Mouse (Mus musculus): ENCODE results near the gene Fcgrt. TPM values are rescaled to one million over a fixed set of nuclear protein-coding genes. Genes with fewer than 3 reads are reported as not detected.

Fcgrt gene
- polyA plus RNA-seq, 1 experiment from 2014 or later: 149 TPM

DNA sequence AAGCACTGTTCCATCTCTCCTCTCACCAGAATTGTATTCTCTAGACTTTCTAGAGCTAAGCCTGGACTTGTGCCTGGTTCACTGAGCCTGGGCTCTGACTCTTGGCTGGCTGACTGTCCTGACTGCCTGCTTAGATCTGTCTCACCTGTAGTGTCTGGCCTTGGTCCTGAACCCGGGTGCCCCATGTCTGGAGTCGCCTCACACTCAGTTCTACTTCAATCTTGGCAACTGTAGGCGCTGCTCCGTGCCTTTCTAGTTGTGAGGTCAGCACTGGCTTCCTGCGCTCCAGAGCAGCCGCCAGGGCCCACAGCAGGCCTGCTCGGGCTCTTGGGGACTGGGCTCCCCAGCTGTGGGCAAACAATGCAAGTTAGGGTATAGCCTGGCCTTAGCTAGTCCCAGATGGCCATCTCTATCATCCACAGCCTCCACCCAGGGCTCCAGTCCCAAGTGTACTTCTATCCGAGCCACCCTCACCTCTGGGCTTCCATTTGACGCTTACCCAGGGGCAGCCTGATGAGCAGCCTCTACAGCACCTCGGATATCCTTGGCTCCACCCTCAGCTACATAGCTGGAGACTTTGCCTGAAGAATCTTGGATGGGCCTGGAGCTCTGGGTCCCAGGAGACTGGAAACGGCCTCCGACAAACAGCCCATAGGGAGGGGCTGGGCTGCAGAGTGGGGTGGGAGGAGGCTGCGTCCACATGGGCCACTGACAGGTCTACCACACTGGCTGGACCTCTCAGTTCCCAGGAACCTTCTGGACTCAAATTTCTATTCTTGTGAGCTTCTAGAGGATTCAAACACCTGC, 40.9 kb upstream of the Fcgrt start:
- H3K4me2 ChIP-seq (ENCODE audit: low read depth, low read length): no peak overlapping the region
- H3K4me1 ChIP-seq (ENCODE audit: control insufficient read depth, insufficient read depth, low read length): peaks cover 3% of the 10 kb centered on the region; the same call in 1 of the 2 replicates
- H3K27me3 ChIP-seq (ENCODE audit: control insufficient read depth, insufficient read depth, low read length): no peaks in the 10 kb centered on the region
- H3K36me3 ChIP-seq (ENCODE audit: control insufficient read depth, insufficient read depth, low read length): no peaks in the 10 kb centered on the region; the same call in none of the 2 replicates
- 81% methylated on average over 13 of the region's 13 CpGs for WGBS
- no peak overlapping the region for H3K4me3 ChIP-seq (replicated peaks; ENCODE audit: low read length)
- ATAC-seq (ENCODE audit: insufficient read depth, low FRiP score): no peak
- no peaks in the 10 kb centered on the region for H3K9me3 ChIP-seq (replicated peaks; ENCODE audit: control insufficient read depth, low read length)
- no peak overlapping the region for H3K27ac ChIP-seq (ENCODE audit: low read length)
- 0 out of 2 replicates have a peak overlapping the region, but pooled peaks have one; percentile 32 for H3K9ac ChIP-seq (ENCODE audit: low read length)

DNA sequence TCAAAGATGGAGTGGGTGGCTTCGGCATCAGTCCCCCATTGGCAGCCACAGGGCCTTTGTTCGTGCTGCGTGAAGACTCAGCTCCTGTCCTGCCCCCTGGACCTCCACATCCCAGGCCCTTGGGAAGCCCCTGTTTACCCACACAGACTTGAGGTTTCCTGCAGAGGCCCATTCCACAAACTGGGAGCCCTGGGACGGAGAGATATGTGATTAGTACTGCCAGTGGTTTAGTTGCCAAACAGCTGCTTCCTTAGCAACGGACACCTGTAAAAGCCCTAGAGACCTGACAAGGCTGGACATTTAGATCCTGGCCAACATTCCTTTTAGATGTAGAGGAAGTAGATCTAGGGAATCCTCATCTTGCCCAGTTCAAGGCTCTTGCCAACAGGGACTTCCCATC, 38.3 kb upstream of the Fcgrt start:
- ATAC-seq (ENCODE audit: insufficient read depth, low FRiP score): no peak

GRCm38 (mm10) chr7:45141319-45141718, 37.7 kb upstream of the Fcgrt start:
- Histone ChIP-seq H3K9ac (ENCODE audit: low read length) (no peak overlapping the region), H3K4me2 (ENCODE audit: low read depth, low read length) (no peak overlapping the region), H3K4me1 (ENCODE audit: control insufficient read depth, insufficient read depth, low read length) (0 out of 2 replicates have a peak, but pooled peaks cover 4% of the 10 kb centered on the region), H3K27me3 (ENCODE audit: control insufficient read depth, insufficient read depth, low read length) (no peaks in the 10 kb centered on the region), H3K27ac (ENCODE audit: low read length) (no peak overlapping the region), H3K36me3 (ENCODE audit: control insufficient read depth, insufficient read depth, low read length) (no peaks in the 10 kb centered on the region; the same call in none of the 2 replicates), H3K9me3 (replicated peaks; ENCODE audit: control insufficient read depth, low read length) (no peaks in the 10 kb centered on the region), H3K4me3 (replicated peaks; ENCODE audit: low read length) (no peak overlapping the region)
- WGBS: 86% methylated on average over 3 of the region's 3 CpGs
- no peak for ATAC-seq (ENCODE audit: insufficient read depth, low FRiP score)

More for the DNA sequence above, 38.3 kb upstream of the Fcgrt start:
- Histone ChIP-seq H3K4me1 (ENCODE audit: control insufficient read depth, insufficient read depth, low read length) (0 out of 2 replicates have a peak, but pooled peaks cover 4% of the 10 kb centered on the region), H3K27ac (ENCODE audit: low read length) (no peak overlapping the region), H3K4me2 (ENCODE audit: low read depth, low read length) (no peak overlapping the region), H3K9me3 (replicated peaks; ENCODE audit: control insufficient read depth, low read length) (no peaks in the 10 kb centered on the region), H3K27me3 (ENCODE audit: control insufficient read depth, insufficient read depth, low read length) (no peaks in the 10 kb centered on the region), H3K36me3 (ENCODE audit: control insufficient read depth, insufficient read depth, low read length) (no peaks in the 10 kb centered on the region; the same call in none of the 2 replicates), H3K4me3 (replicated peaks; ENCODE audit: low read length) (no peak overlapping the region), H3K9ac (ENCODE audit: low read length) (no peak overlapping the region)
- 83% methylated on average over 5 of the region's 5 CpGs for WGBS

DNA sequence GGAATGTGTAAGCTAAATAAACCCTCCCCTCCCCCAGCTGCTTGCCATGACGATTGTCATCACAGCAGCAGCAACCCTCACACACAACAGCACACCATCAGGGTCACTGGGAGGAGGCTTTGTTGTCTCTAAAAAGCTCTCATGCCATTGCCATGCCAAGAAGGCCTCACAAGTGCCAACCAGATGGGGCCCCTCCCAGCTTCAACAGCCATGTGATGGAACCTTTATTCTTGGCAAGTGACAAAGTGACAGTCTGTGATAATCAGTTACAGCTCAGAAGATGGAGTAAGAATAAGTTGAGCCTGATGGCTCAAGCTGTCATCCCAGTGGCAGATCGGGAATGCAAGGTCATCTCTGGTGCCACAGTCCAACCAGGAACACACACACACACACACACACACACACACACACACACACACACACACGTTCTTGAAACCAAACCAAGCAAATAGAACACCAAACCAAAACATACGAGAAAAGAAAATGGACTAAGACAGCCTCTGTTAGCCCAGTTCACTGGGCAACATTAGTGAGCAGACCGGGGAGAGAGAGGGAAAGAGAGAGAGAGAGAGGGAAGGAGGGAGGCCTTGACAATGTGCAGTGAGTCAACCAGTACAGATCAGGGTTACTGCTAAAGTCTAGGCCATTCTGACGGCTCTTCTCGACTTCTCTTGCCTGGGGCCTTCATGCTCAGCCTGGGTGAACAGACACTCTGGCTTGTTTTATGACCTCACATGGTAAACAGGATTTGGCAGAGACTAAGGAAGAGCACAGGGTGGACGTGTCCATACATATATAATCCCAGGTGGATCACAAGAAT, 36.5 kb upstream of the Fcgrt start:
- peaks cover 9% of the 10 kb centered on the region; the same call in 1 of the 2 replicates for H3K4me1 ChIP-seq (ENCODE audit: control insufficient read depth, insufficient read depth, low read length)
- H3K4me2 ChIP-seq (ENCODE audit: low read depth, low read length): no peak overlapping the region
- H3K9ac ChIP-seq (ENCODE audit: low read length): no peak overlapping the region
- ATAC-seq (ENCODE audit: insufficient read depth, low FRiP score): no peak
- no peaks in the 10 kb centered on the region for H3K9me3 ChIP-seq (replicated peaks; ENCODE audit: control insufficient read depth, low read length)
- no peaks in the 10 kb centered on the region for H3K27me3 ChIP-seq (ENCODE audit: control insufficient read depth, insufficient read depth, low read length)
- 72% methylated on average over 8 of the region's 8 CpGs for WGBS
- H3K4me3 ChIP-seq (replicated peaks; ENCODE audit: low read length): no peak overlapping the region
- H3K27ac ChIP-seq (ENCODE audit: low read length): no peak overlapping the region
- no peaks in the 10 kb centered on the region; the same call in 1 of the 2 replicates for H3K36me3 ChIP-seq (ENCODE audit: control insufficient read depth, insufficient read depth, low read length)

GRCm38 (mm10) chr7:45138403-45138802, 34.8 kb upstream of the Fcgrt start:
- H3K36me3 ChIP-seq (ENCODE audit: control insufficient read depth, insufficient read depth, low read length): no peaks in the 10 kb centered on the region; the same call in 1 of the 2 replicates
- no peaks in the 10 kb centered on the region for H3K27me3 ChIP-seq (ENCODE audit: control insufficient read depth, insufficient read depth, low read length)
- 90% methylated on average over 1 of the region's 1 CpGs for WGBS
- H3K9ac ChIP-seq (ENCODE audit: low read length): no peak overlapping the region
- no peak overlapping the region for H3K4me2 ChIP-seq (ENCODE audit: low read depth, low read length)
- peaks cover 9% of the 10 kb centered on the region for H3K4me1 ChIP-seq (ENCODE audit: control insufficient read depth, insufficient read depth, low read length)
- no peak overlapping the region for H3K4me3 ChIP-seq (replicated peaks; ENCODE audit: low read length)
- no peak overlapping the region for H3K27ac ChIP-seq (ENCODE audit: low read length)
- no peak for ATAC-seq (ENCODE audit: insufficient read depth, low FRiP score)
- peaks cover 1% of the 10 kb centered on the region; the same call in 1 of the 2 replicates for H3K9me3 ChIP-seq (replicated peaks; ENCODE audit: control insufficient read depth, low read length)

- H3K27ac ChIP-seq (ENCODE audit: low read length): no peak overlapping the region
- WGBS: 63% methylated on average over 12 of the region's 12 CpGs
- no peak overlapping the region for H3K4me2 ChIP-seq (ENCODE audit: low read depth, low read length)
- peaks cover 4% of the 10 kb centered on the region; the same call in 1 of the 2 replicates for H3K9me3 ChIP-seq (replicated peaks; ENCODE audit: control insufficient read depth, low read length)
- H3K27me3 ChIP-seq (ENCODE audit: control insufficient read depth, insufficient read depth, low read length): no peaks in the 10 kb centered on the region
- no peak overlapping the region for H3K9ac ChIP-seq (ENCODE audit: low read length)
- H3K4me1 ChIP-seq (ENCODE audit: control insufficient read depth, insufficient read depth, low read length): peaks cover 9% of the 10 kb centered on the region
- no peak overlapping the region for H3K4me3 ChIP-seq (replicated peaks; ENCODE audit: low read length)
- no peak for ATAC-seq (ENCODE audit: insufficient read depth, low FRiP score)
- H3K36me3 ChIP-seq (ENCODE audit: control insufficient read depth, insufficient read depth, low read length): no peaks in the 10 kb centered on the region; the same call in 1 of the 2 replicates
Observed at GRCm38 (mm10) chr7:45137171-45138006, 33.7 kb upstream of the Fcgrt start.

- 3% methylated on average over 29 of the region's 29 CpGs for WGBS
- peak within 1 kb of the TSS; percentile 75 for H3K4me3 ChIP-seq (replicated peaks; ENCODE audit: low read length)
- peaks cover 9% of the 10 kb centered on the region for H3K4me1 ChIP-seq (ENCODE audit: control insufficient read depth, insufficient read depth, low read length)
- no peak within 1 kb of the TSS for H3K27ac ChIP-seq (ENCODE audit: low read length)
- peak within 1 kb of the TSS; percentile 81 for H3K4me2 ChIP-seq (ENCODE audit: low read depth, low read length)
- H3K9me3 ChIP-seq (replicated peaks; ENCODE audit: control insufficient read depth, low read length): peaks cover 4% of the 10 kb centered on the region; the same call in 1 of the 2 replicates
- H3K9ac ChIP-seq (ENCODE audit: low read length): peak within 1 kb of the TSS; percentile 84
- H3K27me3 ChIP-seq (ENCODE audit: control insufficient read depth, insufficient read depth, low read length): no peaks in the 10 kb centered on the region
- ATAC-seq (ENCODE audit: insufficient read depth, low FRiP score): peak; percentile 84
- H3K36me3 ChIP-seq (ENCODE audit: control insufficient read depth, insufficient read depth, low read length): no peaks in the 10 kb centered on the region; the same call in 1 of the 2 replicates
Observed at GRCm38 (mm10) chr7:45135993-45136567, 32.4 kb upstream of the Fcgrt start, which contains the start of the genes Gm45713 and Flt3l. Gm45713 (minus strand) TSS chr7:45136231. Flt3l (minus strand) TSS chr7:45136432.

DNA sequence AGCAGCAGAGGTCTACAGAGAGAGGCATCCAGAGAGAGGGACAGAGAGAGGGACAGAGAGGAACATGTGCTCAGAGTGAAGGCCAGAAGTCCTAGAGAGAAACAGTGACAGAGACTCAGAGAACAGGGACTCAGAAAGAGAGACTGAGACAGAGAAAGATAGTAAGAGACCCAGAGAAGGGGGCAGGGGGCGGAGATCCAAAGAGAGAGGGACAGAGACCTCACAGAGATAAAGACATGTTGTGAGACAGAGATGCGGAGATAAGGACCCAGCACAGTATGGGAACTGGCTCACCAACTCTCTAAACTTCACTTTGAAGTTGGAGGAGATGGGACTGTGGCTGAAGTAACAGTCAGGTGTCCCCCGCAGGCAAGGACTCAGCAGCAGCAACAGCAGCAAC, 31.7 kb upstream of the Fcgrt start:
- peak overlapping the region; percentile 75 for H3K4me3 ChIP-seq (replicated peaks; ENCODE audit: low read length)
- no peaks in the 10 kb centered on the region; the same call in 1 of the 2 replicates for H3K36me3 ChIP-seq (ENCODE audit: control insufficient read depth, insufficient read depth, low read length)
- no peak overlapping the region for H3K27ac ChIP-seq (ENCODE audit: low read length)
- no peak for ATAC-seq (ENCODE audit: insufficient read depth, low FRiP score)
- H3K9me3 ChIP-seq (replicated peaks; ENCODE audit: control insufficient read depth, low read length): peaks cover 4% of the 10 kb centered on the region; the same call in 1 of the 2 replicates
- H3K4me2 ChIP-seq (ENCODE audit: low read depth, low read length): peak overlapping the region; percentile 81
- 77% methylated on average over 3 of the region's 3 CpGs for WGBS
- H3K27me3 ChIP-seq (ENCODE audit: control insufficient read depth, insufficient read depth, low read length): no peaks in the 10 kb centered on the region
- peaks cover 9% of the 10 kb centered on the region for H3K4me1 ChIP-seq (ENCODE audit: control insufficient read depth, insufficient read depth, low read length)
- H3K9ac ChIP-seq (ENCODE audit: low read length): no peak overlapping the region; the same call in 1 of the 2 replicates
